Mouse (Mus musculus): ENCODE results near the gene Ikzf3. TPM values are rescaled to one million over a fixed set of nuclear protein-coding genes. Genes with fewer than 3 reads are reported as not detected.

Ikzf3 gene
- polyA plus RNA-seq, 1 experiment: 41.7 TPM

DNA sequence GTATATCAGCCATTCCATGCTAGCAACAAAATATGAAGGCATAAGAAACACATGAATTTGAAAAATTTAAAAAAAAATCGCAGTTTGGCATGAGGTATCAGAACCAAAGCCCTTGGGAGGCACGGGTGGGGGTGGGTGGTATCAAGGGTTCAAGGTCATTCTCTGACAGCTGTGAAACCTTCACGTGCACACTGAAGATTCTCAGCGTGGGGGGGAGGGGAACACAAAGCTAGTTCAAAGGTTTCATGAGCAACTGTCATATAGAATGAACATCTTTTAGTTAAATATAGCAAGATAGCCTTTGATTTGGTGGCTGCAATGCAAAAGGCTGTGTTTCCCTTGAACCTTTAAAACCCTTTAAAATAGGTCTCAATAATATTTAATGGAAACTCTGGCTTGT lies 20.7 kb downstream of the Ikzf3 start:
- Histone ChIP-seq H3K27ac (ENCODE audit: control insufficient read depth, insufficient read depth, low read depth, low read length, poor library complexity) (no peak overlapping the region), H3K4me1 (ENCODE audit: control insufficient read depth, insufficient read depth, low read length) (no peaks in the 10 kb centered on the region; the same call in 1 of the 2 replicates), H3K4me3 (replicated peaks; ENCODE audit: control insufficient read depth, low read depth, low read length) (no peak overlapping the region)
- WGBS: 40% methylated on average over 4 of the region's 4 CpGs
- no peak for TF ChIP-seq CTCF (IDR thresholded peaks at IDR 0.05; ENCODE audit: control insufficient read depth, insufficient read depth, low read length)
- TF ChIP-seq POLR2A (IDR thresholded peaks at IDR 0.05; ENCODE audit: borderline replicate concordance, control insufficient read depth, low read depth, low read length): no peak

DNA sequence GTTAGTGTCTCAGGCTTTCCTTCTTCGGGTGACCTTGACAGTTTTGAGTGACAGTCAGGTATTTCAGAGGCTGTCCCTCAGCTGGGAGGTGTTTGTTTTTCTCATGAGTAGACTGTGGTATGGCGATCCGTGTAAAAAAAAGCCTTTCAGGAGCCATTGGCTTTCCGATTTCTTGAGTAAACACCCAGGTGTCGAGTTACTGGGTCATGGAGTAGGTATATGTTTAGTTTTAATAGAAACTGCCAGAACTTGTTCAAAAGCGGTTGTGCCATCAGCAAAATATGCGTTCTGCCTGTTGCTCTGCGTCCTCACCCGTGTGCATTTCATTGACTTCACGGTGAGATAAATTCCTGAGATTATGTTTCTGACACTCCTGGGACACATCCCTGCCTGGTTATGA lies 25.4 kb downstream of the Ikzf3 start:
- Histone ChIP-seq H3K4me3 (replicated peaks; ENCODE audit: control insufficient read depth, low read depth, low read length) (no peak overlapping the region), H3K27ac (ENCODE audit: control insufficient read depth, insufficient read depth, low read depth, low read length, poor library complexity) (no peak overlapping the region), H3K4me1 (ENCODE audit: control insufficient read depth, insufficient read depth, low read length) (no peaks in the 10 kb centered on the region; the same call in 1 of the 2 replicates)
- WGBS: 75% methylated on average over 10 of the region's 10 CpGs
- TF ChIP-seq CTCF (IDR thresholded peaks at IDR 0.05; ENCODE audit: control insufficient read depth, insufficient read depth, low read length) (no peak), POLR2A (IDR thresholded peaks at IDR 0.05; ENCODE audit: borderline replicate concordance, control insufficient read depth, low read depth, low read length) (no peak)

DNA sequence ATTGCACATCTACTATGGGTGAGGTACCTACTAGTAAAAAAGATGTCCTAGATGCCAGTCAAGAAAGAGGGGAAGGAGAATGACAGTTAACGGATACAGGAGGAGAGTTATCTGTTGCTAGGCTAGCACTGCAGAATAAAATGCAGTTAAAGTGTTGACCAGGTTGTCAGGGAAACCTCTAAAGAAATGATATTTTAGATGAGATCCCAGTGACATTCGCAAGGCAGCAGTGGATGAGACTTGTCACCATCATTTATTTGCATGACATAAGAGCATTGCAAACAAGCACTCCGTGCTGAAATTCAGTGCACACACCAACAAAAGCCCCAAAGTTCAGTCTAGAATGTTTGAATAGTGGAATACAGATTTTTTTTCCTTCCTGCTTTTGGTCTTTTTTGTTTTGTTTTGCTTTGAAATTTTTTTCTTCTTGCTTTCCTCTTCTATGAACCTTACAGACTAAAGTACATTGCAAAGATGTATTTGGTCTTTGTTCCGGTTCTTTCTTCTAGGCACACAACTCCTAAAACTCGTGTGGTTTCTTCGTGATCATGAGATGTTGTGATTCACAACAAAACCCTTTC lies 32.4 kb downstream of the Ikzf3 start:
- Histone ChIP-seq H3K4me3 (replicated peaks; ENCODE audit: control insufficient read depth, low read depth, low read length) (no peak overlapping the region), H3K27ac (ENCODE audit: control insufficient read depth, insufficient read depth, low read depth, low read length, poor library complexity) (no peak overlapping the region), H3K4me1 (ENCODE audit: control insufficient read depth, insufficient read depth, low read length) (peaks cover 1% of the 10 kb centered on the region)
- TF ChIP-seq POLR2A (IDR thresholded peaks at IDR 0.05; ENCODE audit: borderline replicate concordance, control insufficient read depth, low read depth, low read length) (no peak), CTCF (IDR thresholded peaks at IDR 0.05; ENCODE audit: control insufficient read depth, insufficient read depth, low read length) (no peak)
- WGBS: 76% methylated on average over 6 of the region's 6 CpGs

DNA sequence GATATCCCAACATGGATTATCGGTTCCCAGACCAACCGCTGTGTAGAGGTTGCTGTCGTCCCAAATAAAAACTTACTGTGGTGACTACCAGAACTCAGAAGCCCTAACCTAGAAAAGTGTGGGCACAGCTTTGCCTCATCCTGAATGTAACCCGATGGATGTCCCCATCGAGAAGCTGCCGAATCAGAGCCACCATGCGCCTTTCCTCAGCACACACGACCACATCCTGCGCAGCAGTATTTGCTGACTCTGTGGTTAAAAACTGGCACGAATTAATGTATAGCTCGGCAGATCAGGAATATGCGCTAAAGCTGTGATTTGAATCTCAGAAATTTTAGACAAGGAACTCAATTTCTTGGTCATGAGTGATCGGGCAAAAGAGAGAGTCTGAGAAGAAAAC lies 33.0 kb downstream of the Ikzf3 start:
- TF ChIP-seq POLR2A (IDR thresholded peaks at IDR 0.05; ENCODE audit: borderline replicate concordance, control insufficient read depth, low read depth, low read length) (no peak), CTCF (IDR thresholded peaks at IDR 0.05; ENCODE audit: control insufficient read depth, insufficient read depth, low read length) (no peak)
- 41% methylated on average over 13 of the region's 13 CpGs for WGBS
- Histone ChIP-seq H3K27ac (ENCODE audit: control insufficient read depth, insufficient read depth, low read depth, low read length, poor library complexity) (no peak overlapping the region), H3K4me3 (replicated peaks; ENCODE audit: control insufficient read depth, low read depth, low read length) (no peak overlapping the region), H3K4me1 (ENCODE audit: control insufficient read depth, insufficient read depth, low read length) (peaks cover 1% of the 10 kb centered on the region)

DNA sequence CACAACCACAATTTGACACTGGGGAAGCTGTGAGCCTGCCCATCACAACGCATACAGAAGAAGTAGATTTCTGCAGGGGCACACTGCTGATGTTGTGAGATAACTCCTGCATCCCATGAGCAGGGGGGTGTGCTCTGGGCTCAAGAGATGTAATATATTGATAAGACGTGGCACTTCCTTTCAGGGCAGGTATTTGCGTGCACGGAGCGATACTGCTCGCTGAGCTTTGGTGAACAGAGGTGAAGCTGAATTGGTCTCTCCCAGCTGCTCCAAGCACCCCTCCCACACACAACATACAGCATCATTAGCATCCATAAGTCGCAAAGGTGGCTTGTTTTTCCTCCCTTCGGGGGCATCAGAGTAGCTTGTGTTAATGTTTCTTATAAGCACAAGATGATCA lies 35.7 kb downstream of the Ikzf3 start:
- Histone ChIP-seq H3K4me3 (replicated peaks; ENCODE audit: control insufficient read depth, low read depth, low read length) (no peak overlapping the region), H3K27ac (ENCODE audit: control insufficient read depth, insufficient read depth, low read depth, low read length, poor library complexity) (no peak overlapping the region), H3K4me1 (ENCODE audit: control insufficient read depth, insufficient read depth, low read length) (peaks cover 1% of the 10 kb centered on the region)
- no peak for TF ChIP-seq CTCF (IDR thresholded peaks at IDR 0.05; ENCODE audit: control insufficient read depth, insufficient read depth, low read length)
- TF ChIP-seq POLR2A (IDR thresholded peaks at IDR 0.05; ENCODE audit: borderline replicate concordance, control insufficient read depth, low read depth, low read length): no peak
- WGBS: 36% methylated on average over 8 of the region's 8 CpGs

DNA sequence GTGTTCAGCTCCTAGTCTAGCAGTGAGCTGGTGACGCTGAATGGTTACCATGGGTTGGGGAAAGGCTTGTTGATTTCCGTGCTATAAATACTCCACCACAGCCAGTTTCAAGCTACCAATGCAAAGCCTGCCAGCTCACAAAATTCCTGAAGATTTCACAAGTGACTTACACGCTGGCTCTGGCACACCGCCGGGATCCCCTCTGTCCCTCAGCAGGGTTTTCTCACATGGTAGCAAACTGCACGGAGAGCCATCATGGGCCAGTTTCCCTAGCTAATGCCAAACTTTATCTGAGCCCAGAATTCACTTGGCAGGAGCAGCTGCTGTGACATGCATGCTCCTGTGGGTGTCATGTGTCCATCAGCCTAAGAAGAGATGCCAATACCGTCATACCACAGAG lies 36.4 kb downstream of the Ikzf3 start:
- H3K27ac ChIP-seq (ENCODE audit: control insufficient read depth, insufficient read depth, low read depth, low read length, poor library complexity): no peak overlapping the region
- H3K4me1 ChIP-seq (ENCODE audit: control insufficient read depth, insufficient read depth, low read length): no peaks in the 10 kb centered on the region; the same call in none of the 2 replicates
- H3K4me3 ChIP-seq (replicated peaks; ENCODE audit: control insufficient read depth, low read depth, low read length): no peak overlapping the region
- TF ChIP-seq POLR2A (IDR thresholded peaks at IDR 0.05; ENCODE audit: borderline replicate concordance, control insufficient read depth, low read depth, low read length) (no peak), CTCF (IDR thresholded peaks at IDR 0.05; ENCODE audit: control insufficient read depth, insufficient read depth, low read length) (no peak)
- WGBS: 75% methylated on average over 7 of the region's 7 CpGs

DNA sequence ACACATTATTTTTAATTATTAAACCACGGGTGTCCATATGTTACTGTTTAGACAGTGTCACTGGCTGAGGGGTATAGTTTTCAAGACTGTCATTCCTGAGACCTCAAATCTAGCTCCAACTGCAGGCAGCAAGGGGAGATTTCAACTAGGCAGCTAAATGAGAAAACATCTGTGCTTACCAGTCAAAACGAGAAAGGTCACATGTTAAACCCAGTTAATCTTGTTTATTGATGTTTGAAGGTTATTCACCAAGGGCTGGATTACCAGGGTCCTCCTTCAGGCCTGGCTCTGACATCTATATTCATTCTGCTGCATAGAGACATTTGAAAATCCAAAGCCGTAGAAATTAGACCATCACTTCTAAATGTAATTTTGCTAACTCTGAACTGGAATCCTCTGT lies 40.9 kb downstream of the Ikzf3 start:
- 64% methylated on average over 3 of the region's 3 CpGs for WGBS
- TF ChIP-seq CTCF (IDR thresholded peaks at IDR 0.05; ENCODE audit: control insufficient read depth, insufficient read depth, low read length) (no peak), POLR2A (IDR thresholded peaks at IDR 0.05; ENCODE audit: borderline replicate concordance, control insufficient read depth, low read depth, low read length) (no peak)
- H3K4me1 ChIP-seq (ENCODE audit: control insufficient read depth, insufficient read depth, low read length): no peaks in the 10 kb centered on the region; the same call in none of the 2 replicates
- H3K27ac ChIP-seq (ENCODE audit: control insufficient read depth, insufficient read depth, low read depth, low read length, poor library complexity): no peak overlapping the region
- no peak overlapping the region for H3K4me3 ChIP-seq (replicated peaks; ENCODE audit: control insufficient read depth, low read depth, low read length)

DNA sequence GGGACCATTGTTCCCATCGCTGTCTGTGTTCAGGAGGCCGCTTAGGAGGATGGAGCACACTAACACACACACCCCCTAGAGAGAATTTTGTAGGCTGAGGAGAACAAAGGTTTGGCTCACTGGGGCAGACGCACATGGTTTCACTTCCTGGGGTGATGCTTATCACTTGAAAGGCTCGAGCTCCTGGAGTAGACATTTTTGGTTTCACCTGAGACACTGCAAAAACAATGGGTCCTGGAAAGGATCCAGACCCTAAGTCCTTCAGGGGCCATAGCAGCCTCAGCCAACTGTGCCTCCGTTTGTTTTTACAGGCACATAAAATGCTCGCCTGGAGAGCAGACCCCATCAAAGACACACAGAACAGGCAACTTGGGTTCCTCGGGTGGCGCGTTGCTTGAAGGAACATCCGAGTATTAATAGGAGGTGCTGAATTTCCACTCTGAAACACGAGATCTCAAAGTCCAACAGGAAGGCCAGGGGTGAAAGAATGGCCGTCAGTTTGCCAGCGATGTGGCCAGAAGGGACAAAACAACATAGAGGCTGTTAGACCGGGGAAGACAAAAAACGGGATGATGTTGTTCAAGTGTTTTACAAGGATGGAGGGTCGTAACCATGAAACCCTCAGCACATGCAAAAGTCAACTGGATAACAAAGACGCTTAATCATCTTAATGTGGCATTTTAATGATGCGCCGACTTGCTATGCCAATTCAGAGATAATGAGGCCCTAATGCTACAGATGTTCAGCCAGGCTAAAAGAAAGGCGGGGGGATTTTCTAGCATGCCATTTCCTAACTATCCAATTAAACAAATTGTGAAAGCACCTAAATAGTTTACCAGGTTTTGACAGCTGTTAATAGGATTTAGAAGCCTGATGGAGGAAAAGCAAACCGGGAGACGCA lies 48.2 kb downstream of the Ikzf3 start:
- 0 out of 2 replicates have a peak overlapping the region, but pooled peaks have one; percentile 15 for H3K27ac ChIP-seq (ENCODE audit: control insufficient read depth, insufficient read depth, low read depth, low read length, poor library complexity)
- H3K4me3 ChIP-seq (replicated peaks; ENCODE audit: control insufficient read depth, low read depth, low read length): no peak overlapping the region
- WGBS: 63% methylated on average over 22 of the region's 22 CpGs
- TF ChIP-seq POLR2A (IDR thresholded peaks at IDR 0.05; ENCODE audit: borderline replicate concordance, control insufficient read depth, low read depth, low read length) (no peak), CTCF (IDR thresholded peaks at IDR 0.05; ENCODE audit: control insufficient read depth, insufficient read depth, low read length) (no peak)
- peaks cover 3% of the 10 kb centered on the region; the same call in 1 of the 2 replicates for H3K4me1 ChIP-seq (ENCODE audit: control insufficient read depth, insufficient read depth, low read length)

Measured in bone marrow, adult 2 months (tissue).